Mouse (Mus musculus): ENCODE data around the gene Cntrl.

The Cntrl gene

GRCm38 (mm10) chr2:35109924-35110304, 622 bp downstream of the Cntrl start:
- in situ Hi-C loops (cut with MboI; ENCODE audit: unreplicated experiment in 2 of 2), result loop anchor here (5.0 to 10.0 kb wide), 3 partner anchors 63 to 328 kb away; no protein-coding TSS in a partner anchor

- in situ Hi-C loops (cut with MboI; ENCODE audit: unreplicated experiment in 2 of 2), result no loop called here
Observed at GRCm38 (mm10) chr2:35110521-35110920, 1.2 kb downstream of the Cntrl start.

- in situ Hi-C loops (cut with MboI; ENCODE audit: unreplicated experiment in 2 of 2), result loop anchor here in 1 of 2 experiments (10.0 kb wide), 1 partner anchor 330 kb away; the partner anchor contains the start of gene Rabepk
Observed at GRCm38 (mm10) chr2:35124716-35125115, 15.4 kb downstream of the Cntrl start.

GRCm38 (mm10) chr2:35131491-35131890, 22.2 kb downstream of the Cntrl start:
- in situ Hi-C loops (cut with MboI; ENCODE audit: unreplicated experiment in 2 of 2), result no loop called here

- in situ Hi-C loops (cut with MboI; ENCODE audit: unreplicated experiment in 2 of 2), result no loop called here
Observed at GRCm38 (mm10) chr2:35131991-35132661, 22.8 kb downstream of the Cntrl start.

- in situ Hi-C loops (cut with MboI; ENCODE audit: unreplicated experiment in 2 of 2), result no loop called here
Observed at GRCm38 (mm10) chr2:35132662-35133055, 23.4 kb downstream of the Cntrl start.

- in situ Hi-C loops (cut with MboI; ENCODE audit: unreplicated experiment in 2 of 2), result no loop called here
Observed at GRCm38 (mm10) chr2:35133891-35134290, 24.6 kb downstream of the Cntrl start.

GRCm38 (mm10) chr2:35138576-35138975, 29.3 kb downstream of the Cntrl start:
- in situ Hi-C loops (cut with MboI; ENCODE audit: unreplicated experiment in 2 of 2), result no loop called here

- in situ Hi-C loops (cut with MboI; ENCODE audit: unreplicated experiment in 2 of 2), result no loop called here
Observed at GRCm38 (mm10) chr2:35141673-35142072, 32.4 kb downstream of the Cntrl start.

GRCm38 (mm10) chr2:35148806-35149205, 39.5 kb downstream of the Cntrl start:
- in situ Hi-C loops (cut with MboI; ENCODE audit: unreplicated experiment in 2 of 2), result no loop called here

GRCm38 (mm10) chr2:35151303-35151882, 42.1 kb downstream of the Cntrl start:
- in situ Hi-C loops (cut with MboI; ENCODE audit: unreplicated experiment in 2 of 2), result no loop called here

GRCm38 (mm10) chr2:35153179-35153578, 43.9 kb downstream of the Cntrl start:
- in situ Hi-C loops (cut with MboI; ENCODE audit: unreplicated experiment in 2 of 2), result no loop called here

- in situ Hi-C loops (cut with MboI; ENCODE audit: unreplicated experiment in 2 of 2), result no loop called here
Observed at GRCm38 (mm10) chr2:35153844-35154554, 44.7 kb downstream of the Cntrl start.

GRCm38 (mm10) chr2:35156985-35157384, 47.7 kb downstream of the Cntrl start:
- in situ Hi-C loops (cut with MboI; ENCODE audit: unreplicated experiment in 2 of 2), result no loop called here

- in situ Hi-C loops (cut with MboI; ENCODE audit: unreplicated experiment in 2 of 2), result no loop called here
Observed at GRCm38 (mm10) chr2:35157836-35158235, 48.5 kb downstream of the Cntrl start.

GRCm38 (mm10) chr2:35158358-35158757, 49.1 kb downstream of the Cntrl start:
- in situ Hi-C loops (cut with MboI; ENCODE audit: unreplicated experiment in 2 of 2), result no loop called here

- in situ Hi-C loops (cut with MboI; ENCODE audit: unreplicated experiment in 2 of 2), result no loop called here
Observed at GRCm38 (mm10) chr2:35160206-35160605, 50.9 kb downstream of the Cntrl start.

- in situ Hi-C loops (cut with MboI; ENCODE audit: unreplicated experiment in 2 of 2), result no loop called here
Observed at GRCm38 (mm10) chr2:35161846-35162488, 52.7 kb downstream of the Cntrl start.

GRCm38 (mm10) chr2:35163396-35163795, 54.1 kb downstream of the Cntrl start:
- in situ Hi-C loops (cut with MboI; ENCODE audit: unreplicated experiment in 2 of 2), result no loop called here

GRCm38 (mm10) chr2:35165416-35165815, 56.1 kb downstream of the Cntrl start:
- in situ Hi-C loops (cut with MboI; ENCODE audit: unreplicated experiment in 2 of 2), result no loop called here

GRCm38 (mm10) chr2:35166816-35167215, 57.5 kb downstream of the Cntrl start:
- in situ Hi-C loops (cut with MboI; ENCODE audit: unreplicated experiment in 2 of 2), result no loop called here
